ENCODE assay signal across 9 mouse cellular contexts in the genomic region with DNA sequence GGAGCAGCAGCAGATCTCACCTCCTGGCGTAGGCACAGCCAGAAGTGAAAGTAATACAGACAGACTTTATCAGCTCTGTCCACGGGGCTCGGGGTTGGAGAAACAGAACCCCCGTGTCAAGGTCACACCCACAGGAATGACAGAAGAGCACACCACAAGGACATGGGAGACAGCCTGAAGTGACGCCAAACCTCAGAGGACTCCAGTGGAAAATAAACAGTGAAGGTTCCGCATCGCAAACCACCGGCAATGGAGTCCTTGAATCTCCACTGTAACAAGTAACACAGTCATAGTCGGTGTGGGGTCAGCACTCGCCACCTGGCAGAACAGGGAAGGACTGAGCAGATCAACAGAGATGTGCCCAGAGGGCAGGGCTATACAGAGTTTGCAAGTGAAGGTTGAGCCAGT. TPM values are rescaled to one million over a fixed set of nuclear protein-coding genes. Genes with fewer than 3 reads are reported as not detected.
DNase-seq lines count a peak whose midpoint lies in the region; ATAC-seq lines count a peak whose summit lies in the region.
"Had no signal": no experiment of that assay in that cellular context is flagged by ENCODE, and none has a peak within 500 bp of the region (broad histone marks: within the 10 kb centered on the region; RNA-seq: fewer than 3 reads in every experiment).

No protein-coding gene starts in this region.

- H3K27me3 ChIP-seq in midbrain, embryonic 11.5 days (ENCODE audit: control insufficient read depth, insufficient read depth, low read length), result peaks cover 2% of the 10 kb centered on the region; the same call in 1 of the 2 replicates
- H3K27me3 ChIP-seq in midbrain, embryonic 16.5 days (ENCODE audit: control insufficient read depth, insufficient read depth, low read depth, low read length), result no peaks in the 10 kb centered on the region
- no peaks in the 10 kb centered on the region for H3K27me3 ChIP-seq in splenic B cell, adult 2 months (ENCODE audit: control insufficient read depth, insufficient read depth, low read length, poor library complexity, severe bottlenecking)
- H3K27me3 ChIP-seq: forebrain, embryonic 15.5 days had no signal

- H3K36me3 ChIP-seq in midbrain, embryonic 11.5 days (ENCODE audit: control insufficient read depth, insufficient read depth, low read length), result no peaks in the 10 kb centered on the region
- H3K36me3 ChIP-seq in midbrain, embryonic 16.5 days (ENCODE audit: control insufficient read depth, insufficient read depth, low read length), result no peaks in the 10 kb centered on the region
- H3K36me3 ChIP-seq in splenic B cell, adult 2 months (ENCODE audit: control insufficient read depth, insufficient read depth, low read length, poor library complexity, severe bottlenecking), result no peaks in the 10 kb centered on the region
- H3K36me3 ChIP-seq: forebrain, embryonic 15.5 days had no signal

- DNase-seq in midbrain, embryonic 11.5 days (ENCODE audit: low spot score, missing footprints), result peak; percentile 57
- DNase-seq in kidney, postnatal 14 days, result peak; percentile 51
- peak; percentile 69 for DNase-seq in splenic B cell, adult 2 months (ENCODE audit: low read depth, low spot score)
- DNase-seq in layer of hippocampus, postnatal 25 days (ENCODE audit: extremely low spot score in 1 of 2, low spot score in 1 of 2), result no peak
- DNase-seq: retina, postnatal 1 day had no signal

- no peak for ATAC-seq in midbrain, embryonic 11.5 days (ENCODE audit: low FRiP score)
- ATAC-seq in midbrain, embryonic 16.5 days, result no peak
- ATAC-seq in erythroblast, adult 5-6 weeks (replicated peaks; ENCODE audit: low FRiP score, poor library complexity, severe bottlenecking), result peak; percentile 60; the same call in 1 of the 2 replicates
- ATAC-seq in inflammation-experienced regulatory T-cells, adult 6 months, result no peak
- ATAC-seq: forebrain, embryonic 15.5 days had no signal

- 78% methylated on average over 10 of the region's 10 CpGs for WGBS in midbrain, embryonic 11.5 days
- 83% methylated on average over 10 of the region's 10 CpGs for WGBS in midbrain, embryonic 16.5 days

- no peak overlapping the region for H3K27ac ChIP-seq in midbrain, embryonic 11.5 days (ENCODE audit: low read depth, low read length)
- H3K27ac ChIP-seq in midbrain, embryonic 16.5 days (ENCODE audit: low read length), result no peak overlapping the region
- H3K27ac ChIP-seq: forebrain, embryonic 15.5 days had no signal

- H3K9ac ChIP-seq in midbrain, embryonic 11.5 days (ENCODE audit: low read length), result no peak overlapping the region
- no peak overlapping the region for H3K9ac ChIP-seq in midbrain, embryonic 16.5 days (ENCODE audit: low read depth, low read length)
- H3K9ac ChIP-seq: forebrain, embryonic 15.5 days had no signal

- H3K4me2 ChIP-seq in midbrain, embryonic 11.5 days, result no peak overlapping the region
- H3K4me2 ChIP-seq in midbrain, embryonic 16.5 days (ENCODE audit: low read length), result no peak overlapping the region
- H3K4me2 ChIP-seq: forebrain, embryonic 15.5 days had no signal

- H3K9me3 ChIP-seq in midbrain, embryonic 11.5 days (ENCODE audit: control insufficient read depth, low read length), result no peaks in the 10 kb centered on the region
- H3K9me3 ChIP-seq in midbrain, embryonic 16.5 days (replicated peaks; ENCODE audit: control insufficient read depth, low read length, poor library complexity, severe bottlenecking), result no peaks in the 10 kb centered on the region
- H3K9me3 ChIP-seq: forebrain, embryonic 15.5 days had no signal

- no peak overlapping the region for H3K4me3 ChIP-seq in midbrain, embryonic 11.5 days (ENCODE audit: low read depth, low read length)
- H3K4me3 ChIP-seq in midbrain, embryonic 16.5 days (ENCODE audit: low read depth, low read length), result no peak overlapping the region
- H3K4me3 ChIP-seq: forebrain, embryonic 15.5 days had no signal

- peaks cover 10% of the 10 kb centered on the region for H3K4me1 ChIP-seq in midbrain, embryonic 11.5 days (ENCODE audit: control insufficient read depth, insufficient read depth, low read length)
- peaks cover 6% of the 10 kb centered on the region; the same call in 1 of the 2 replicates for H3K4me1 ChIP-seq in midbrain, embryonic 16.5 days (ENCODE audit: control insufficient read depth, insufficient read depth, low read length)

RNA-seq across cellular contexts. Expression of a gene that starts 35.5 kb away (rescaled TPM):
- polyA plus RNA-seq in midbrain, embryonic 11.5 days (2014; fragmentation: Nextera tagmentation; extraction: Ambion mirVana), result 4.9 and 5.0 TPM in 2 replicates
- 5.3 TPM in 2 replicates for polyA plus RNA-seq in midbrain, embryonic 16.5 days (2015; fragmentation: Nextera tagmentation; extraction: Ambion mirVana)
- 3.7 and 5.6 TPM in 2 replicates for total RNA-seq in erythroblast, adult 5-6 weeks (2015; ENCODE audit: low replicate concordance)
- 2.2 and 4.8 TPM in 2 replicates for total RNA-seq in erythroblast, adult 5-6 weeks (2017; ENCODE audit: low replicate concordance)
- polyA plus RNA-seq in inflammation-experienced regulatory T-cells, adult 6 months (2017; shearing (Covaris generic)), result under 1 TPM in 1 of 3 experiments, not detected in 2; 0.26 TPM
- total RNA-seq in layer of hippocampus, postnatal 25 days (2021), result 10 to 100 TPM; 46.6 to 53.2 TPM

Comparison
In these comparisons a context has a peak if more than half of its experiments do, and no peak if none do; other contexts are left out.
1. DNase-seq: peak in midbrain, embryonic 11.5 days (single experiment), kidney, postnatal 14 days (single experiment) and splenic B cell, adult 2 months (single experiment); none in layer of hippocampus, postnatal 25 days (0 of 2).